Mouse (Mus musculus) embryonic facial prominence, embryonic 12.5 days (tissue): ENCODE measurements at regions not wholly inside any gene's neighbourhood (a gene's known extent, or its start where the extent isn't known, plus 50 kb on each side); places are given as distances from the start of the nearest gene placed in this dataset.

ENCODE experiments used
- ATAC-seq: fragments of 200-750 bp; cut with Nextera tagmentation; 2 replicates; pipeline ENCODE4 v1.8.0; 2017; ENCODE audit not compliant: insufficient number of reproducible peaks, insufficient read depth, low FRiP score, low TSS enrichment
- H3K27ac ChIP-seq: fragments of 300-500 bp; sonication (generic); 2 replicates; pipeline ENCODE4 v1.5.1; 2016; ENCODE audit warnings: mild to moderate bottlenecking
- H3K27me3 ChIP-seq: fragments of 300-500 bp; sonication (generic); 2 replicates; pipeline ENCODE4 v1.6.1; 2016; ENCODE audit warnings: mild to moderate bottlenecking, moderate library complexity
- H3K36me3 ChIP-seq: fragments of 300-500 bp; sonication (generic); 2 replicates; pipeline ENCODE4 v1.6.1; 2016; ENCODE audit warnings: mild to moderate bottlenecking
- H3K4me1 ChIP-seq: fragments of 300-500 bp; sonication (generic); 2 replicates; pipeline ENCODE4 v1.6.1; 2016
- H3K4me2 ChIP-seq: fragments of 300-500 bp; sonication (generic); replicated peaks from 2 replicates; pipeline ENCODE4 v1.6.1; 2016; ENCODE audit warnings: mild to moderate bottlenecking, moderate library complexity
- H3K4me3 ChIP-seq: fragments of 300-500 bp; sonication (generic); 2 replicates; pipeline ENCODE4 v1.5.1; 2016; ENCODE audit warnings: mild to moderate bottlenecking
- H3K9ac ChIP-seq: fragments of 300-500 bp; sonication (generic); 2 replicates; pipeline ENCODE4 v1.6.1; 2016; ENCODE audit warnings: mild to moderate bottlenecking, moderate library complexity
- H3K9me3 ChIP-seq: fragments of 300-500 bp; sonication (generic); 2 replicates; pipeline ENCODE4 v1.6.1; 2016; ENCODE audit warnings: mild to moderate bottlenecking, moderate library complexity
- WGBS: fragments of 180-500 bp; shearing (Covaris S2); methylation state at CpG from one replicate; pipeline ENCODE4 v1.1.7; 2016; 5-methylcytosine and 5-hydroxymethylcytosine counted together

DNA sequence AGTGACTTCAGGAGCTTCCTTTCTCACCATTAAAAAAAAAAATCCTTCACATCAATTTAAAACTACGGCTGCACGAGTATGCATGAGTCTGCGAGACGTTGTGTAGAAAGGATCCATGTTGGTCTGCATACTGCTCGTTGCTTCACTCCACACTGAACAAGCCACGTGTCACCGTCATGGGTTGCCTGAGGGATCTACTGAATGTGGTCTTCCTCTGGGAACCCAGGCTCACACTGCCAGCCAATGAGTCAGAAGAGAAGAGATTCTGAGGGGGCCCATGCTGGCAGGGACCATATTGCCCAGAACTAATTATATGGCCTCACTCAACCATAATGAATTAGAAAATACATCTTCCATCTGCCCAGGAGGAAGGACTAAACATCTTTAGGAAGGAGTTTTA, 124.6 kb downstream of the Nhlrc3 start:
- H3K27me3 ChIP-seq, result no peaks in the 10 kb centered on the region
- no peaks in the 10 kb centered on the region for H3K9me3 ChIP-seq
- no peak overlapping the region for H3K4me3 ChIP-seq
- no peak overlapping the region for H3K9ac ChIP-seq
- no peak for ATAC-seq
- 89% methylated on average over 7 of the region's 7 CpGs for WGBS
- no peak overlapping the region for H3K4me2 ChIP-seq
- H3K27ac ChIP-seq, result no peak overlapping the region
- no peaks in the 10 kb centered on the region for H3K36me3 ChIP-seq
- peaks cover 3% of the 10 kb centered on the region; the same call in 1 of the 2 replicates for H3K4me1 ChIP-seq

- no peaks in the 10 kb centered on the region for H3K27me3 ChIP-seq
- no peak for ATAC-seq
- H3K36me3 ChIP-seq, result no peaks in the 10 kb centered on the region
- H3K4me3 ChIP-seq, result no peak overlapping the region
- no peaks in the 10 kb centered on the region for H3K4me1 ChIP-seq
- no peak overlapping the region for H3K9ac ChIP-seq
- H3K27ac ChIP-seq, result no peak overlapping the region
- WGBS, result 50% methylated on average over 11 of the region's 11 CpGs
- no peaks in the 10 kb centered on the region for H3K9me3 ChIP-seq
- H3K4me2 ChIP-seq, result peak overlapping the region; percentile 29; the same call in 1 of the 2 replicates
Observed at GRCm38 (mm10) chr3:53334051-53334450, 129.1 kb downstream of the Nhlrc3 start.

GRCm38 (mm10) chr3:53329528-53329927, 133.6 kb downstream of the Nhlrc3 start:
- no peaks in the 10 kb centered on the region for H3K9me3 ChIP-seq
- no peaks in the 10 kb centered on the region for H3K27me3 ChIP-seq
- H3K36me3 ChIP-seq, result no peaks in the 10 kb centered on the region
- no peak overlapping the region for H3K9ac ChIP-seq
- ATAC-seq, result no peak
- H3K4me1 ChIP-seq, result no peaks in the 10 kb centered on the region
- H3K4me3 ChIP-seq, result no peak overlapping the region
- no peak overlapping the region for H3K27ac ChIP-seq
- H3K4me2 ChIP-seq, result no peak overlapping the region
- WGBS, result 52% methylated on average over 3 of the region's 3 CpGs

GRCm38 (mm10) chr3:53327424-53327823, 135.7 kb downstream of the Nhlrc3 start:
- ATAC-seq, result no peak
- no peaks in the 10 kb centered on the region for H3K27me3 ChIP-seq
- no peak overlapping the region for H3K4me3 ChIP-seq
- H3K9ac ChIP-seq, result no peak overlapping the region
- H3K36me3 ChIP-seq, result no peaks in the 10 kb centered on the region
- H3K9me3 ChIP-seq, result no peaks in the 10 kb centered on the region
- H3K4me2 ChIP-seq, result no peak overlapping the region
- H3K27ac ChIP-seq, result no peak overlapping the region
- 39% methylated on average over 5 of the region's 5 CpGs for WGBS
- H3K4me1 ChIP-seq, result no peaks in the 10 kb centered on the region

DNA sequence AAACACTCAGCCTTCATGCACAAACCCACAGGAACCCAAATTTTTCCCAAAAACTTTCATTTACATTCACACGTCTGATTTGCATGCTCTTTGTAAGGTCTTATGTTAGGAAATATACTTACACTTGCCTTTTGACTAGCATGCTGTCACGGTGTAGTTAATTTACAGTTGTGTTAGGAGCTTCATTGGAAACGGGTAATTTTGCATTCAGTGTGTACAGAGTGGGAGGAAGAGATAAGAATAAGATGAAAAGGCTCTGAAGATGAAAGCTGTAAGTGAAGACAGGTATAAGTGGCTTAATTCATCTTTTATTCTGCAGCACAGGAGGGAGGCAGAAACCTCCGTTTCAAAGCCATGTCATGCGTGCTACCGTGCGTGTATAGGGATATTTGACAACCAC, 136.2 kb downstream of the Nhlrc3 start:
- no peak overlapping the region for H3K9ac ChIP-seq
- H3K4me3 ChIP-seq, result no peak overlapping the region
- no peaks in the 10 kb centered on the region for H3K9me3 ChIP-seq
- H3K27me3 ChIP-seq, result no peaks in the 10 kb centered on the region
- WGBS, result 61% methylated on average over 7 of the region's 7 CpGs
- H3K4me2 ChIP-seq, result no peak overlapping the region
- H3K36me3 ChIP-seq, result no peaks in the 10 kb centered on the region
- H3K27ac ChIP-seq, result no peak overlapping the region
- no peak for ATAC-seq
- no peaks in the 10 kb centered on the region for H3K4me1 ChIP-seq

DNA sequence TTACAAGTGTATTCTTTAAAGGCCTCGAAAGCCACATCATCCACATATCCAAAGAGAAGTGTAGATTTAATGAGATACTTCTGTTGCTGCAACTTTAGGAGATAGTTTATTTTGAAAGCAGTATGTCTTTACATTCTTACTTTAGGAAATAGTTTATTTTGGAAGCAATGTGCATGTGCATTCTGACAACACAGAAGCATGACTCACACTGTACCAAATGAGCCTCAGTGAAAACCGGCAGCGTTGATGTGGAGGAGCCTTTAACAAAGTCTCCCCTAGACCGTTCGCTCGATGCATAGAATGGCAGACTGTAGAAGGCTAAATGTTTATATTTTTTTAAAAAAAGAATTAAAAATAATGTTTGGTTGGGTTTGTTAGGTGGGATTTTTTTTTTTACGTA, 138.1 kb downstream of the Nhlrc3 start:
- no peak overlapping the region for H3K9ac ChIP-seq
- no peaks in the 10 kb centered on the region for H3K36me3 ChIP-seq
- no peak overlapping the region for H3K27ac ChIP-seq
- no peak for ATAC-seq
- WGBS, result 91% methylated on average over 7 of the region's 7 CpGs
- no peaks in the 10 kb centered on the region for H3K9me3 ChIP-seq
- H3K4me1 ChIP-seq, result no peaks in the 10 kb centered on the region
- no peaks in the 10 kb centered on the region for H3K27me3 ChIP-seq
- H3K4me2 ChIP-seq, result no peak overlapping the region
- H3K4me3 ChIP-seq, result no peak overlapping the region

DNA sequence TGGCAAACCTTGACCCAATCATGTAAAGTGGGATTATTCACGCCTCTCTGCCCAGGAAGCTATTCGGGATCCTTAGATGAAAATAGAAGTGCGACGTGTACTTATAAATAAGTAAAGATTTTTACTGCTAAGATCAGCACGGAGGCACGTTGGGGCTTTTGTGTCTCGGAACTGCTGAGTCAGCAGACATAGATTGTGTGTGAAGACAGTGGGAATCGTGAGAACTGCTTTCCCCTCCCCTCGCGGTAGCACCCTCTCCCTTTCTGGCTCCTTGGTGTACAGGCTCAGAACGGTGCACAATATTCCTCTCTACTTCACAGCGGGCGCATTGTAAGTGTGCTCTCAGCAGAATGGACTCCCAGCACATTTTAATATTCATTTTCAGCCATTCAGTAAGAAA, 138.7 kb downstream of the Nhlrc3 start:
- Histone ChIP-seq H3K36me3 (no peaks in the 10 kb centered on the region), H3K4me1 (no peaks in the 10 kb centered on the region), H3K27ac (no peak overlapping the region), H3K9ac (no peak overlapping the region), H3K9me3 (no peaks in the 10 kb centered on the region), H3K27me3 (no peaks in the 10 kb centered on the region), H3K4me3 (no peak overlapping the region), H3K4me2 (no peak overlapping the region)
- ATAC-seq, result no peak
- WGBS, result 78% methylated on average over 13 of the region's 13 CpGs

DNA sequence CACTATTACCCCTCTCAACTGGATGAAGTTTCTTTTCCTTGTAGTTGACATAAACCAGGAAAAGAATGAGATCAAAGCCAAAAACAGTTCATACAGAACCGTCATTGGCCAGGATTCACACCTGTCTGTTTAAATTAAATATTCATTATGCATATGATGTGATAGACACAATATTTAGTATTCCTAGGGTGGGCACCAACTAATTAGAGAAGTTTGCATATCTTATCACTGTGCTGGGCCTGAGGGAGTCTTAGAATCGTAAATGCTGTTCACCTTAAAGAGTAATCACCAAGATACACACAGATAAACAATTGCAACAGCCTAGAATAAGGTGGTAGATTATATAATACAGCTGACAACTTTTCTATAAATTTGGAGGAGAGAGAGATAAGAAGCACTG, 147.7 kb downstream of the Nhlrc3 start:
- Histone ChIP-seq H3K4me3 (no peak overlapping the region), H3K27ac (no peak overlapping the region), H3K4me1 (no peaks in the 10 kb centered on the region), H3K9ac (no peak overlapping the region), H3K4me2 (no peak overlapping the region), H3K36me3 (no peaks in the 10 kb centered on the region), H3K27me3 (no peaks in the 10 kb centered on the region), H3K9me3 (no peaks in the 10 kb centered on the region)
- no peak for ATAC-seq
- WGBS, result 86% methylated on average over 2 of the region's 2 CpGs
